Mouse (Mus musculus): ENCODE results near the gene Ttc1. TPM values are rescaled to one million over a fixed set of nuclear protein-coding genes. Genes with fewer than 3 reads are reported as not detected.

Ttc1 gene
- polyA plus RNA-seq, 1 experiment = 50.5 TPM

DNA sequence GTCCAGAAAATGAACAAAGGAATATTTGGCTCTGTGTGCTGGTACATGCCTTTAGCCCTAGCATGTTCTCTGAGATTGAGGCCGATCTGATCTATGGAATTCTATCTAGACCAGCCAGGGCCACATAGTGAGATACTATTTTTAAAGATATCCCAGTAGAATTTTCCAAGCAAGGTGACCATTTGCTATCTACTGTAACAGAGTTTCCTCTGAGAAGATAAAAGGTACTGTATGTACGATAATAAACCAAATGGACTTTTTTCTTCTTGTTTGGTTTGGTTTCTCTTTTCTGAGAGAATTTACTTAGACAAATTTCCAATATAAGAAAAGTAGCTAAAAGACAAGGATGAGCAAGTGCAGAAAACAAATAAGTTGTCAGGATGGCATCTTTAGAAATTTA lies 39.4 kb downstream of the Ttc1 start:
- no peak for DNase-seq (ENCODE audit: extremely low spot score in 1 of 2, low spot score in 1 of 2)

DNA sequence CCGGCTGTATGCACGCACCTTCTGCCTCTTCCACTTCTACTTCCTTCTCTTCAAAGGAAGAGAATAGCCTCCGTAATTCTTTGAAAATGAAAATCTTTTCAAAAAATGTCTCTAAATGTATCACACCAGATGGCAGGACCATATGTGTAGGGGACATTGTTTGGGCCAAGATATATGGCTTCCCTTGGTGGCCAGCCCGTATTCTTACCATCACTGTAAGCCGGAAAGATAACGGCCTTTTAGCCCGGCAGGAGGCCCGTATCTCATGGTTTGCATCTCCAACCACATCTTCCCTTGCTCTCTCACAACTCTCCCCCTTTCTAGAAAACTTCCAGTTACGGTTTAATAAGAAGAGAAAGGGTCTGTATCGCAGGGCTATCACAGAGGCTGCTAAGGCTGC lies 42.1 kb downstream of the Ttc1 start:
- DNase-seq (ENCODE audit: extremely low spot score in 1 of 2, low spot score in 1 of 2) = peak in 1 of 2 experiments; percentile 32

GRCm38 (mm10) chr11:43703552-43703951 lies 44.3 kb downstream of the Ttc1 start:
- no peak for DNase-seq (ENCODE audit: extremely low spot score in 1 of 2, low spot score in 1 of 2)

GRCm38 (mm10) chr11:43700291-43700690 lies 47.5 kb downstream of the Ttc1 start:
- DNase-seq (ENCODE audit: extremely low spot score in 1 of 2, low spot score in 1 of 2) = no peak

DNA sequence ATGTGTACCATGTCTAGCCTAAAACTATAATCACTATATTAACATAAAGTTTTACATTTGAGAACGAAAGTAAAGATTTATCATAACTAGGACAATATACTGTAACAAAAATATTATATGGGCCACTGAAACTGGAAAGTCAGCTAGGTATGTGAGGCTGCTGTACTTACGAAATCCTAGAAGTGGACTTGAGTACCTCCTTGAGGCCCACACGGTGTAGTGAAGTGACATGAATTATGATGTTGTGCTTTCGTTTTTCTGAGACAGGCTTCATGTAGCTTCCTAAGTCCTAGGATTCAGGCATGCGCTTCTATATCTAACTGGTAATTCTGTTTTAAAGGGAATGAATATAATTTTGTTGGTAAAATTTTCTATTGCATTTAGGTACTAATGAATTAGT lies 49.2 kb downstream of the Ttc1 start:
- no peak for DNase-seq (ENCODE audit: extremely low spot score in 1 of 2, low spot score in 1 of 2)

DNA sequence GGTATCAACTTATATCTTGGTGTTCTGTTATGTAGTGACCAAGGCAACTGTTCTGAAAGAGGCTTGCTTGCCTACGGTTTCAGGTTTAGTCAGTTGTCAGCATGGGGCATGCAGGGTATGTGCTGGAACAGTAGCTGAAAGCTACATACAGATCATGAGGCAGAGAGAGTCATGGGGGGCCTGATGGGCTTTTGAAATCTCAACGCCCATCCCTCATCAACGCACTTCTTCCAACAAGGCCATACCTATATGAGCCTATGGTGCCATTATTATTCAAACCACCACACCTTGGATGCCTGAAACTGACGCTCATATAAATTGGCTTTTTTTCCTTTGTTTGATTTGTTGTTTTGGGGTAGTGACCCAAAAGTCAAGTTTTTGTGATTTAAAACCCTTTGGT lies 51.2 kb downstream of the Ttc1 start:
- no peak for DNase-seq (ENCODE audit: extremely low spot score in 1 of 2, low spot score in 1 of 2)

- no peak for DNase-seq (ENCODE audit: extremely low spot score in 1 of 2, low spot score in 1 of 2)
Measured at GRCm38 (mm10) chr11:43688850-43689249, 59.0 kb downstream of the Ttc1 start.

DNA sequence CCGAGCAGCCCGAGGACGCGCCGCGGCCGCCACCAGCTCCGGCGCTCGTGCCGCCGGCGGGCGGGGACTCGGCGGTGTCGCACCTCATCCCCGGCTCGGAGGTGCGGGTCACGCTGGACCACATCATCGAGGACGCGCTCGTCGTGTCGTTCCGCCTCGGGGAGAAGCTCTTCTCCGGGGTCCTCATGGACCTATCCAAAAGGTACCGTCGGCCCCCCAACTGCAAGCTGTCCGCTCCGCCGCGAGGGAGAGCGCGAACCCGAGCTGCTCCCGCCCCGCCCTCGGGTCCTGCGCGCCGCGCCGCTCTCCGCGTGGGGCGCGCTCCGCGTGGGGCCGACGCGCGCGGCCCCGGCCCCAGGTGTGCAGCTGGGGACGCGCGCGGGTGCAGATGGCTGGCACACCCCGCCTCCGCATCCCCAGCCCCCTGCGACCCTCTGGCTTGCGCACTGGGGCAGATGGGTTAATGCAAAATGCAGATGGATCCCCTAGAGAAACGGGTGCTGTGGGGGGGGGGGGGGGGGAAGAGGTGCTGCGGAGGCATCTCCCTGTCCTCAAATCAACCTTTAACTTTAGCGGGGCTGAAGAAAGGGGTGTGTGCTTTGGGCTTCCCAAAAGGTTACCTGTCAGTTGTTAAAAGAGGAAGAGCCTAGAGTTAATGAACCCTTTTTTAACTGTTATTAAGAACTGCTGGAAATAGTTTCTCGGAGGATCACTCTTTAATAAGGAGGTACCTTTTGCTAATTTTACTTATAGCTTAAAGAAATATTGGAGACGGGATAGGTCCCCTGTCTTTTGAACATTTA lies 65.2 kb downstream of the Ttc1 start:
- peak in 1 of 2 experiments; percentile 57 for DNase-seq (ENCODE audit: extremely low spot score in 1 of 2, low spot score in 1 of 2)

GRCm38 (mm10) chr11:43681472-43682414 lies 66.1 kb downstream of the Ttc1 start, which contains the start of gene Pwwp2a:
TSS of gene Pwwp2a (plus strand) at chr11:43681998.
- DNase-seq (ENCODE audit: extremely low spot score in 1 of 2, low spot score in 1 of 2) = peak; percentile 97 to 99

Other genes starting within 250 kb of the Ttc1 start
- 1.5 and 2.2 TPM in 2 replicates for gene Ccnjl, start 219.2 kb downstream of the Ttc1 start, polyA plus RNA-seq (2012; rRNA removed)
- gene 4933415A04Rik, start 161.0 kb downstream of the Ttc1 start, polyA plus RNA-seq (2012; rRNA removed) = 0.32 and 0.59 TPM in 2 replicates
- not detected in 2 replicates for gene Fabp6, start 146.5 kb downstream of the Ttc1 start, polyA plus RNA-seq (2012; rRNA removed)
- gene Pwwp2a, start 66.0 kb downstream of the Ttc1 start, polyA plus RNA-seq (2012; rRNA removed) = 39.3 and 41.2 TPM in 2 replicates
- gene Adra1b, start 153.2 kb upstream of the Ttc1 start, polyA plus RNA-seq (2012; rRNA removed) = 15.6 and 16.8 TPM in 2 replicates

All from frontal cortex, adult 2 months (tissue).